Mouse (Mus musculus) CD8-positive naive resting alpha-beta T cell, adult 57 days (primary cell): ENCODE measurements around the gene Asns. TPM values are rescaled to one million over a fixed set of nuclear protein-coding genes. Genes with fewer than 3 reads are reported as not detected.

ENCODE experiments used
- total RNA-seq: library from RNA; stranded (reverse); gene quantifications from one replicate; pipeline ENCODE4 v1.2.4, GENCODE M21; 2023

Gene Asns
- 5.7 TPM for total RNA-seq

GRCm38 (mm10) chr6:7692884-7693585, at the start of gene Asns:
TSS of gene Asns (minus strand) at chr6:7693254.

Other genes starting within 250 kb of the Asns start
- gene Tac1, start 138.4 kb downstream of the Asns start, total RNA-seq, result not detected
- gene C1galt1, start 151.6 kb upstream of the Asns start, total RNA-seq, result 25.8 TPM